Mouse (Mus musculus): ENCODE results near the gene Sgo2a. TPM values are rescaled to one million over a fixed set of nuclear protein-coding genes. Genes with fewer than 3 reads are reported as not detected.

Gene Sgo2a
- total RNA-seq, 2 experiments from 2014 or later, result 1.7 to 1.9 TPM

Other genes with a start within 250 kb of the Sgo2a start
- gene Spats2l, start 221.8 kb upstream of the Sgo2a start, total RNA-seq (2021), result 10 to 100 TPM; 38.0 to 39.3 TPM
- 10 to 100 TPM; 24.4 to 25.7 TPM for gene Kctd18, start 23.0 kb downstream of the Sgo2a start, total RNA-seq (2021)
- 1 to 10 TPM; 1.5 to 1.9 TPM for gene Aox1, start 34.0 kb downstream of the Sgo2a start, total RNA-seq (2021)
- gene Aox3, start 117.2 kb downstream of the Sgo2a start, total RNA-seq (2021), result 1 to 10 TPM; 2.0 to 2.3 TPM
- 10 to 100 TPM; 10.1 to 10.9 TPM for gene Aox4, start 214.4 kb downstream of the Sgo2a start, total RNA-seq (2021)

Measured in layer of hippocampus, postnatal 10 days (tissue).